Mouse (Mus musculus): ENCODE data around the gene Agmo.

The Agmo gene

DNA sequence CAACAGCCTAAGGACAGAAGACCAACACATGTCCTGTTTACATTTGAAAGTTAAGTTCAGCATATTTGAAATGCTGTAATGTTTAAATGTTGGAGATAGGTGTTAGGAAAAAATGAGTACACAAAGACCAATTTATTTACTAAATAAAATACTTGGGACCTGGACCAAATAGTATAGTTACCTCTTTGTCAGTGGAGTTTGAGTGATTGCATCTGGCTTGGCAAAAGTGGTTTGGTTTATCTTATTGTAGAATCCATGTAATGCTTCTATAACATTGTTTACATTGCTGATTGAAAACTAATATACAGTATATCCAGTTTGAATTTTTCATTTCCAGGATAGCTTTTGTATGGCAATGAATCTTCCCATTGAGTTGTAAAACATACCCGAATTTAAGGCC is 193.0 kb downstream of the Agmo start:
- no peak for DNase-seq

DNA sequence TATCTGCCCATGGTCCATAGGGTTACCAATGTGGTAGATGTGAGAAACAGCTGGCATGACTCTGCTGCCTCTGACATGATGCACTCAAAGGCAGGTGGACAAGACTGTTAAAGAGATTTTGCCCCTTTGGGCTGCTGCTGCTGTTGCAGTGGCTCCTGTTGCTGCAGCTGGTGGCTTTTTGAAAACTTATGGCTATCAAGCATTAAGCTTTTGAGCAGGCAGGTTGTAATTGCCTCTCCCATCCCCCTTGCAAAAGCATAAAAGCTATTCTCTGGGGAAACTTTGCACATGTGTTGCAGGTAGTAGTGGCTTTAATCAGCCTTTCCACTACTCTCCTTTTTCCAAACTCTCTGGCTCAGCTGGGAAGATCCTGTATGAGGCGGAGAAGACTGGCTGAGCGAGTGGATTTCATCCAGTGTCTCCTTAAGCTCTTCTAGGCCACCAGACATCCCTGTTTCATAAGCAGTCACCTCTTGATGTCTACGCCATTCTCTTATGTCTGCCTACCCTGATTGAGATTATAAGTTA is 201.1 kb downstream of the Agmo start:
- DNase-seq, result no peak

DNA sequence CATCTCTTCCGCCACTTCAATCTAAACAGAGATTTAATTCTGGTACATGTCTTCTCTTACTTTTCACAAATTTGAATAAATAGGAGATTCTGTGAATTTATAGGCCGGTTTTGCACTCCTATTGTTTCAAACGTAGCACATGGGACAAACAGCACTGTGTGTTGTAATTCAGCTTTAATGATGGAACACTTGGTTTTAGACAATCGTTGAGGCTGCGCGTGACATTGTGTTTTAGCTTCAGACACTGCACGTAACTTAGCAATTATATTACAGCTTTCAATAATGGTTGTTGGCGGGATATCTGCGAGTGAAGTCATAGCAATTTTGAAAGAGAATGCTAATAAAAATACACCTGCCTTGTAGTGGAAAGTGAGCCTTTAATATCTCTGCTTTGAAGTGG is 203.8 kb downstream of the Agmo start:
- DNase-seq, result no peak

DNA sequence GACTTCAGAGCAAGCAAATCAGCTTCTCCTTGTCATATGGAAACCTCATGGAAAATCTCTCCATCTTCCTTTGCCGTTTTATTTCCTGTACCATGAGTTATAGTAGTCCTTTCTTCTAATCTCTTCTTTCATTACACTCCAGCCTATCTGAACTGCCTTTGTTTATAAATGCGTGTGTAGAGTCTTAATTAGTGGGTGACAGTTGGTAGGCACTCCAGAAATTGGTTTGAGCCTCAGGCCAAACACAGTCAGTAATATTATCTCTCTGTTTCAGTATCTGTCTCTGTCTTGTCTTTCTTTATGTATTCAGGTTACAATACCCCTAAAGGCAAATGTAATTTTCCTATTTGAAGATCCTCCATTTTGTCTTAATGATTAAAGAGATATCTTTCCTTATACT is 208.2 kb downstream of the Agmo start:
- DNase-seq, result no peak

DNA sequence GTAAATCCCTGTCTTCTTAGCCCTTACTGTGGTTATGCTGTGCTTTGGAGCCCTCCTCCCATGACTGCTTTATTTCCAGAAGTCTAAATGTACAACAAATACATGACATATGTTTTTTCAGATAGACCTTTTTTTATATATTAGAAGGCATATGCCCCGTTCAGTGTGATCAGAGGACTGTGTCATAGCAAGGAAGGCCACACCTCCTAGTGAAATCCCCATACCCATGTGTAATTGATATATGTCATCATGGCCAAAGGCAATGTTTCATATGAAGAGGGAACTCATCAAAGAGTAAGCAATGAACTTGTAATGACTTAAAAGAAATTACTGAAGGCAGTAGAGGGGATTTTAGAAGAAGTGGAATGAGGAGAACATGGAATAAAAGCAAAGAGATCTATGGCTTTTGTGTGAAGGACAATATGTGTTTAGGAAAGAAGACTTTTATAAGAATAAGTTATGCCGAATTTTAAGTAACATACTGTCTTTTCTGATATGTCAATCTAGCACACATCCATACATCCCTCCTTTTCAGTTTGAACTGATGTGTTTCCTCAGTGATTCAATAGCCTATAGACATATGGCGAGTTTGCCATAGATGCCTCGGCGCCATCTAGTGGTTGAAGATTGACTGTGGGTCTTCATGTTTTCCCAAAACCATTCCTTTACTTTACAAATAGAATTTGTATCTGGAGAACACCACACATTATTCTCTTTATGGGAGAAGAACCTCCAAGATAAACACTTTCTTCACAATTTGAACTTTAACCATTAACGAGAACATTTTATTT is 209.1 kb downstream of the Agmo start:
- peak; percentile 10 for DNase-seq

DNA sequence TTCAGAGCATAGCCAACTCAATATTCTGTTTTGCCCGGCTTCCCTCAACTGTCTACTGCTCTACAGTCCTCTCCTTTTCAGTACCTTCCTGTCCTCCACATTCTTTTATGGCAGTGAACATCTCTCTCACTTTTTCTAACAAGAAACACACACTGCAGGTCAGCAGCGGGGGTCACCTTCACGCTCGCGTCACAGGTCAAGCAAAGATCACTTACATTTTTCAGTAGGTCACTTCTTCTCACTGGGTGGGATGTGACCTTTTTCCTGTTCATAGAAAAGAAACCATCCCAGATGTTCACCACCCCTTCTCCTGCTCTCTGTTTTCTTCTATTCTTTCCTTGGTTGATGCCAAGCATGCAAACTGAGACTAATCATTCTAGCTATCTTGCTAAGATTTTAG is 230.2 kb downstream of the Agmo start:
- no peak for DNase-seq

DNA sequence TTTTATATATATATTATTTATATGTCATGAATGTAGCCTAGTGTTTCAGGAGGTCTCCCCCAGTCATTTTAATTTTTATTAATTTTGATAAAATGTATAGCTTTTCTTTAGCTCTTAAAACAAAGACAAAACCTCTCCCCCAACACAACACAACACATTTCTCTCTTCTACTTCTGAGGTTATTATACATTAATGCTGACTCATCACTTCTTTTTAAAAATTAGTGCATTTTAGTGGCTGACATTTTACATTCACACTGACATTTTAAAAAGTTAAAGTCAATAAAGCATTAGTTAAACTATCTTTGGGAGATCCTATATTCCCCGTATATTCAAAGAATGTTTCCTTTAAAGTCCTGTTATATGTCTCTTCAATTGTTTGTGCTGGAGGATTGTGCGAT is 235.4 kb downstream of the Agmo start:
- no peak for DNase-seq

DNA sequence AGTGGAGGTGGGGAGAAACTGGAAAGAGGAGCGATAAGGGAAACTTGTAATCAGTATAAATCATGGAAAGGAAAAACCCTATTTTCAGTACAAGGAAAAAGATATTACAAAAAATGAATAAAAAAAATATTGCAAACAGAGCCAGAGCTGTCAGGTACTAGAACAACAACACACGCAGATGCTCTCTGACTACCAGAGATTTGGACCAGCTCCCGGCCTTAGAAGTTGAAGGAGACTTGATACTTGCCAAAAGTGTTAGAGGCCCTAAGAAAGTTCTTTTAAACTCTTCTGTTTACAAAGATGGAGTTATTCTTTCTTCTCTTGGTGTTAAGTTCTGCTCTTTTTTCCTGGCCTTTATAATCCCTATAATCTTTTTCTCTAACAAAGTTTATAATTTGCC is 246.6 kb downstream of the Agmo start:
- DNase-seq, result no peak

DNA sequence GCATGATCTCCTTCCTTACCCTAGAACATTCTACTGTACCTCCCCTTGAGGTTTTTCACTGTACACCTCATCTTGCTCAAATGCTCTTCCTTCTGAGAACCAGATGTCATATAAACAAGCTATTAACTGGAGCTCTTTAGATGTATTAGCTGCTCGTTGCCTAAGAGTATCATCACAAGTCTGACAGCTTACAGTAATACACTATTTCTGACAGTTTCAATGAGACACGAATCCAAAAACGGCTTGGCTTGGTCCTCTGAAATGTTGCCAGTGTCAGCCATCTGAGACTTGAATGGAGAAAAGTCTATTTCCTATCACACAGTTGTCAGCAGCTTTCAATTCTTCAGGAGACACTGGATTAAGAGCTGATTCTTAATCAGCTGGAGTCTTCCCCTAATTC is 257.4 kb downstream of the Agmo start:
- no peak for DNase-seq

DNA sequence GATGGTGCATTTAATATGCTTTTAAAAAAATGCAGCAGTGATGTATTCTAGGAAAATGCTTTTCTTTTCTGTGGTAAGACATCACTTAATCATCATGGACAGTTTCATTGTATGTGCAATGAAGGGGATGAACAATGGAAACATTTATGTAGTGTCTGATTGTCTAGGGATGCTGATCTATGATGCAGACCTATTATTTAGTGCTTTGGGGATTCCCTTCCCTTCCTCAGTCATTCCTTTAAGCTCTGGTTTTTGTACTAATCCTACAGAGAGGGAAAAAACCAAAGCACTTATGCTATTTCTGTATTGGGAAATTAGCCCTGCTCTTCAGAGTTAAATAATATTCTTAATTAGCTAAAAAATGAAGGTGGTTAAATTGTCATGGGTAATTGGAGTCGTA is 266.0 kb downstream of the Agmo start:
- no peak for DNase-seq

DNA sequence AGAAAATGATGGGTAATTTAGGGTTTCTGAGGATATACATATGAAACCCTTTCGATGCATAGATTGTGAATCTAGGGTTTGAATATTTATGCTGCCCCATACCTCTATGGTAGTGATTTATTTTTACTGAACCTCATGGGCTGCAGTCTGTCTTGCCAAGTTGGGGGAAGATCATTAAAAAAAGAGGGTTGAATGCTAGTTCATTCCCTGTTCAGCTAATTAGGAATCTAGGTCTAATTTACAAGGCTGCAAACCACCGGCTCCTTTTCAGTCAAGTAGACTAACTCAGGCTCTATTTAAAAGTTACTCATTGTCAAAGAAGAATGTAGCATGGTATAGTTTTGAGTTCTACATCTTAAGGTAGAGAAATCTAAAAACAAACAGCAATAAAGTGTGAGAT is 266.4 kb downstream of the Agmo start:
- DNase-seq, result no peak

DNA sequence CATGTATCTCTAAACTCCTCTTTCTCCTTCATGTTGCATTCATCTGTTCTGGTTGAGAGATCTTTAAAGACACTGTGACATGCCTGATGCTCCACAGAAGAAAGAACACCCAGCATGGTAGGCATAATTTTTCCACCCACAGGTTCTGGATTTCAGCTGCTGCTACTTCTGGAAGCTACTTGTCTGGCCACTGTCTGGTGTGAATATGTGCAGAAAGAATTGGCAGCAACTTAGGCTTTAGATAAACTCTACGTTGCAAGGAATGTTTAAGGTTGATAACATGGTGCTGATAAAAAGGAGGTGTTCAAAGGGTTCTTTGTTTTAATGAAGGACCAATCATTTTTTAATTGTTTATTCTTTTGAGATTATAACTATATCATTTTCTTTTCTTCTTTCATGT is 280.3 kb downstream of the Agmo start:
- DNase-seq, result no peak

DNA sequence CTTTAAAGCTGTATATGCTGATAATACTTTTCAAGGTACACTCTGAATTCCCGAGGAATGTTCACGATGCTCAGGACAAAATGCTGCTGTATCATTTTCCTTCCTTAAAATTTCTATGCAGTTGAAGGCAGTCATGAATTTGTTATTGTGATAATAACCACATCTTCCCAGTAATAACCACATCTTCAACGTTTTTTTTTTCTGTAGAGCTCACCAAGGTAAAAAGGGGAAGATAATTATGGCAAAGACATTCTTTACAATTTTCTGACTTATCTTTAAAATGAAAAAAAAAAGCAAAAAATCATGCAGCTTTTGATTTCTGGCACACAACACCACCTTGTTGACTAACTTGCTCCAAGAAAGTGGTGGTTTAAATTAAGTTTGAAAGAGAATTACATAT is 283.2 kb downstream of the Agmo start:
- no peak for DNase-seq

DNA sequence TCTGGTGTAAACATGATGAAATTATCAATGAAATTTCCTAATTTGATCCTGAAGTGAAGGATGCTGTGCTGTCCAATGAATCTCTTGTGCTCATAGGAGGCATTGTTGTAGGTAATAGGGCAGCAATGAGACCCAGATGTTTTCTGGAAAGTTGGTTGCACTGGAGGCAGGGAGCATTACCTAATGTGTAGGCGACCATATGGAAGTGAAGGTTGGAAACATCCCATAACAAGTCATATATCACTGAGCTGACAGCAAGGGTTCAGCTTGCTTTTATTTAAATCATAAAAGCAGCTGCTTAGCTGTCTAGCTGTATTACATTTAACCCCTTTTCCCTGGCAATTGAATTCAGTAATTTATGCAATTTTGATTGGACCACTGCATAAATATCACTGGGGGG is 299.6 kb downstream of the Agmo start:
- no peak for DNase-seq

DNA sequence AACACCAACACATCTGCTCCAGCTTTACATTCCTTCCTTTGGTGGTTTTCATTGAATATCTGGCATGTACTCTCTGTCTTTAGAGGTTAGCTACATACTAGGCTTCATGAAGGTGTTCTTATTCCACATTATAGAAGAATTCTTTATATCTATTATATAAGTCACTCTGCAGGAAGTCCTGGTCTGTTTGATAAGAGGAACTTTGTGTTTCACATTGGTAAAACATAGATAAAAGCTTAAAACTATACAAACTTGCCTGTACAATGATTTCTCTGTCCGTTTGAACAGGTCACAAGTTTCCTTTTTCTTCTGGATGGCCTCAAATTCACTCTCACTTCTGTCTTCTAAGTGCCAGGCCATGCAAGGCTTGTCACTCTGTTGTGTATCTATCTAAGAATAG is 316.8 kb downstream of the Agmo start:
- no peak for DNase-seq

DNA sequence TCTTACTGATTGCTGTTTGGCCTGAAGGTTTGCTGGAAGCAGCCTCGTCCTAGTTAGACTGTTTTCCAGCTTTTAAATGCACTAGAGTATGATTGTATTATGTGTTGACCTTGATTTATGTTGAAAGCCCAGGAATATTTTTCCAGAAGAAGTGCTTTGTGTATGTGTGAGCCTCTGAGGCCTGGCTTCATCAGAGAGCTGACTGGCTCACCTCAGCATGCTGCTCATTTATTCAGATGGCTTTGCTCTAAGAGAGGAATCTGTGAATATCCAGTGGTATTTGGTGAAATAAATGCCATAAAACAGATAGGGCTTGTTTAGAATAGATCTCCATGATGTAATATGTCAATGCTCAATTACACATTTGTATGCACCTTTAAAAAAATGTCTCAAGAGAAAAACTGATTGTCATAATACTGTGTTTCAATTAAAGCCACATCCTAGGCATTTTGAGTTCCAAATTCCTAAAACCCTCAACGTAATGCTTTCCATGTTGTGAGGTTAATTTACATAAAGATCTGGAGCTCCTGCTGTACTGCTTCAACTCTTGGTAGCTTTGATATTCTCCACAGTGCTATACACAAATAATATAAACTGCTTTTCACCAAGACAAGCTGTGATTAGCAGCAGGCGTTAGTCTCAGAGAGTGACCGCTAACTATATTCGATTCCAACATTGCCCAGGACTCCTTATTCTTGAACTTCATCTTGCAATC is 324.6 kb downstream of the Agmo start:
- DNase-seq, result no peak

DNA sequence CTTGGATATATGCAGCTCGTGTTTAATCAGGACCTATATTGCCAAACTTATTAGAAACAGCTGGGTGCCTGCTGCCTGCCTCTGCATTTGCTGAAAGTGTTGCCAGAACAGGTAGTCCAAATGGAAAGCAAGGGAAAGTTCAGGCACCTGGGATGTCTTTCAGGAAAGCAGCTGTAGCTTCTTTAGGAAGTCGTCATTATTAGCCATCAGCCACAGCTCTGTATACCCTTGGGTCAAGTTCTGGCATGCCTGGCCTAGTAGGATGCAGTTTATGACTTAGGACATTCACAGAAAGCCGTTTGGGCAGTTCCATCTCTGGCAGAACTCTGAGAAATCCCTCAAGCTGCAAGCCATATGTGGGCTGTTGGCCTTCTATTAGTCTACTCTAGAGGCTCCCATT is 330.5 kb downstream of the Agmo start:
- DNase-seq, result no peak

DNA sequence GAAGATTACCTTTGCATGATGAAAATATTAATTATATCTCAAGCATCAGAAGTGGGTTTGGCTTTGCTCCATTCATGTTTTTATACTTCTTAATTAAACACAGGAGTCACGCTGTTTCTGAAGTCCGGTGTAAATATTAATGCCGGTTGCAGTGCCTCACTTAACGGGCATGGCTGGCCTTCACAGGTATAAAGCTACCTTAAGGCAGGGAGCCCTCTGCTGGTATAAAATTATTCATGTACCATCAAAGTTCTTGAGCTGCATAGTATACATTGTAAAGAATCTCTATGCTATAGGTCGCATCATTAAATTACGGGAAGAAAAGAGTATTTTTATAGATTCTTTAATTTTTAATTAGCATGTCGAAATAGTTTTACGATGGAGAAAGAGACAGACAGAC is 341.3 kb downstream of the Agmo start:
- DNase-seq, result no peak

DNA sequence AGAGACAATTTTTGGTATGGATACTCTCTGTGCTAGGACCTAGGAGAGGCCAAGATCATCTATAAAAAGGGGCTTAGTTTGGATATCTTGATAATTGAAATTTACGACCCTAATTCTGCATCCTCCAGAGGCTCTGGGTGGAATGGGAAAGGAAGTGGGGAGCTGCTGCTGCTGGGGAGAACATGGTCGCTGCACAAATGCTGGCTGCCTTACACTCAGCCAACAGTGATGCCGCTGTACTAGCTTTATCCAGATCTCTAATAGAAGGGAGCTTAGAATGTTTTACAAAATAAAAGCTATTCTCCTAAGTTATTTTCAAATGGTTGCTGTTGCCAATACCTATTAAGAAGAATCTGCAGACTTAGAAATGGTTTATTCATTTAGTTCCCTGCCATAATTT is 351.4 kb downstream of the Agmo start:
- DNase-seq, result no peak

DNA sequence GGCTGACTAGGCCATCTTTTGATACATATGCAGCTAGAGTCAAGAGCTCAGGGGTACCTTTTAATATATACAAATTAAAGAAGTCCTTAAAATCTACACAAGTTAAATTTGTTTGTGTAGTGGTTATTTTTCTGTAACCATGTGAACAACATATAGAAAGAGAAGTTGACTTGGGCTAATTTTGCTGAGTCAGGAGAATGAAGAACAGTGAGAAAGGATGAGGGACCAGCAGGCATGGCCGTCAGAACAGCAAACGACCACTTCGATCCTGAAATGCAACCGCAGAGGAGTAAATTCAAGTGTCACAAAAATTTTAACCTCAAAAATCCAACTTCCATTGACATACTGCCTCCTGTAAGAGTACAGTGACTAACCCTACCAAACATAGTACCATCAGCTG is 371.4 kb downstream of the Agmo start:
- DNase-seq, result no peak

DNA sequence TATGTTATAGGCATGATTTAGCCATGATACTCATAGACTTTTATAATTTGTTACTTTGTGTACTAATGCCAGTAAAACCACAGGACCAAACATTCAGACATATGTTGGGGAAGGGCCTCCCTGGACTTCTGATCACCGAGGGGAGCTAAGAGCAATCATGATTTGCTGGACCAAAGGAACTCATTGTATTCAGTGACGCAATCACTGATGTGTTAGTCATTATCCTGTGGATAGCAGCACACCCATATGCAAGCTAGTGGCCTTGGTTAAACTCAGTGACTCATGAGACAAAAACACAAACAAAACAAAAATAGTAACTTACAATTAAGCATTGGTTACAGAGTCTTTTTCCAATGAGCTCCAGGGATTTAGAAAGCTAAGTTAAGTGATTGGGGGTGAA is 373.3 kb downstream of the Agmo start:
- DNase-seq, result no peak

DNA sequence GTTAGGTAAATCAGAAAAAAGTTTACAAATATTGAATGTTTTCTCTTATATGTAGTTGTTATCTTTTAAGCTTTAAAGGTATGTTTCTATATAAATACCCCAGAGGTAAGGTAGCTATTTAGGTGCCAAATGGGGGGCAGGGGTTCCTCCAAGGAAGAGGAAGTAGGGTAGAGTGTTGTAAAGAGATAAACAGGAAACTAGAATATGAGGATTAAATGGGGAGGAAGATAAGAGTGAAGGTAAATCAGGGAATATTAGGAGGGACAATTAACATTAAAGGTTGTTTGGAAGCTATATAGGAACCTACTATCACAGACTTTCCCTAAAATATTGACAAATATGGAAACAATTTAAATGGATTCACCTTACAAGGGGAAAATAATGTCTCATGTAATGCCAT is 382.6 kb downstream of the Agmo start:
- no peak for DNase-seq

Data from cerebellum, adult 9-11 months (tissue).